Mouse (Mus musculus): ENCODE measurements around the gene Gramd4. TPM values are rescaled to one million over a fixed set of nuclear protein-coding genes. Genes with fewer than 3 reads are reported as not detected.

Gramd4 gene
- polyA plus RNA-seq, 1 experiment from 2014 or later, result 52.9 TPM

- H3K27ac ChIP-seq (replicated peaks), result peak overlapping the region; percentile 73
- peak overlapping the region; percentile 62 for H3K9ac ChIP-seq (replicated peaks)
- peak overlapping the region; percentile 69 for H3K4me3 ChIP-seq
- peak overlapping the region; percentile 91 for H3K4me2 ChIP-seq (replicated peaks)
- peaks cover 15% of the 10 kb centered on the region; the same call in 1 of the 2 replicates for H3K27me3 ChIP-seq
- H3K36me3 ChIP-seq, result peaks cover 13% of the 10 kb centered on the region; the same call in 1 of the 2 replicates
- H3K9me3 ChIP-seq, result no peaks in the 10 kb centered on the region
- WGBS, result under 1% methylated on average over 38 of the region's 38 CpGs
- H3K4me1 ChIP-seq, result peaks cover 56% of the 10 kb centered on the region
- peak; percentile 24 for ATAC-seq (replicated peaks)
Observed at GRCm38 (mm10) chr15:86032811-86033190, 24.7 kb upstream of the Gramd4 start.

GRCm38 (mm10) chr15:86033191-86033841 lies 24.2 kb upstream of the Gramd4 start, which contains the start of gene Celsr1:
Gene Celsr1, minus strand, starts transcription at chr15:86033777.
- H3K9ac ChIP-seq (replicated peaks), result peak within 1 kb of the TSS; percentile 62
- WGBS, result under 1% methylated on average over 71 of the region's 80 CpGs
- H3K27me3 ChIP-seq, result peaks cover 15% of the 10 kb centered on the region; the same call in 1 of the 2 replicates
- peak within 1 kb of the TSS; percentile 91 for H3K4me2 ChIP-seq (replicated peaks)
- peaks cover 51% of the 10 kb centered on the region for H3K4me1 ChIP-seq
- H3K27ac ChIP-seq (replicated peaks), result peak within 1 kb of the TSS; percentile 73
- ATAC-seq (replicated peaks), result peak; percentile 24
- H3K9me3 ChIP-seq, result no peaks in the 10 kb centered on the region
- peak within 1 kb of the TSS; percentile 69 for H3K4me3 ChIP-seq
- H3K36me3 ChIP-seq, result peaks cover 13% of the 10 kb centered on the region; the same call in 1 of the 2 replicates

GRCm38 (mm10) chr15:86034021-86034523 lies 23.4 kb upstream of the Gramd4 start:
- Histone ChIP-seq H3K9me3 (no peaks in the 10 kb centered on the region), H3K36me3 (peaks cover 13% of the 10 kb centered on the region; the same call in 1 of the 2 replicates), H3K27me3 (peaks cover 15% of the 10 kb centered on the region; the same call in 1 of the 2 replicates), H3K9ac (replicated peaks) (peak overlapping the region; percentile 62), H3K4me3 (peak overlapping the region; percentile 69), H3K4me1 (peaks cover 46% of the 10 kb centered on the region), H3K27ac (replicated peaks) (peak overlapping the region; percentile 73), H3K4me2 (replicated peaks) (peak overlapping the region; percentile 91)
- under 1% methylated on average over 41 of the region's 44 CpGs for WGBS
- ATAC-seq (replicated peaks), result peak; percentile 80

- Histone ChIP-seq H3K9ac (replicated peaks) (peak overlapping the region; percentile 62; the same call in 1 of the 2 replicates), H3K36me3 (peaks cover 13% of the 10 kb centered on the region; the same call in 1 of the 2 replicates), H3K27me3 (peaks cover 15% of the 10 kb centered on the region; the same call in 1 of the 2 replicates), H3K9me3 (no peaks in the 10 kb centered on the region), H3K4me3 (peak overlapping the region; percentile 69), H3K4me1 (peaks cover 39% of the 10 kb centered on the region), H3K4me2 (replicated peaks) (peak overlapping the region; percentile 91), H3K27ac (replicated peaks) (peak overlapping the region; percentile 73)
- ATAC-seq (replicated peaks), result no peak
- 7% methylated on average over 12 of the region's 12 CpGs for WGBS
Observed at GRCm38 (mm10) chr15:86034781-86035360, 22.6 kb upstream of the Gramd4 start.

GRCm38 (mm10) chr15:86035913-86036312 lies 21.6 kb upstream of the Gramd4 start:
- Histone ChIP-seq H3K27ac (replicated peaks) (no peak overlapping the region), H3K4me2 (replicated peaks) (no peak overlapping the region), H3K36me3 (peaks cover 5% of the 10 kb centered on the region; the same call in 1 of the 2 replicates), H3K4me1 (peaks cover 35% of the 10 kb centered on the region), H3K9me3 (no peaks in the 10 kb centered on the region), H3K9ac (replicated peaks) (no peak overlapping the region), H3K4me3 (no peak overlapping the region), H3K27me3 (peaks cover 15% of the 10 kb centered on the region; the same call in 1 of the 2 replicates)
- ATAC-seq (replicated peaks), result no peak
- WGBS, result 61% methylated on average over 3 of the region's 3 CpGs

- no peaks in the 10 kb centered on the region for H3K9me3 ChIP-seq
- H3K27ac ChIP-seq (replicated peaks), result no peak overlapping the region
- WGBS, result 0% methylated on average over 2 of the region's 2 CpGs
- no peaks in the 10 kb centered on the region for H3K36me3 ChIP-seq
- peaks cover 14% of the 10 kb centered on the region for H3K4me1 ChIP-seq
- H3K9ac ChIP-seq (replicated peaks), result no peak overlapping the region
- H3K4me2 ChIP-seq (replicated peaks), result no peak overlapping the region
- ATAC-seq (replicated peaks), result peak; percentile 73
- no peak overlapping the region for H3K4me3 ChIP-seq
- H3K27me3 ChIP-seq, result peaks cover 1% of the 10 kb centered on the region; the same call in 1 of the 2 replicates
Observed at GRCm38 (mm10) chr15:86038802-86039201, 18.7 kb upstream of the Gramd4 start.

- H3K4me1 ChIP-seq, result no peaks in the 10 kb centered on the region
- H3K36me3 ChIP-seq, result no peaks in the 10 kb centered on the region
- no peak overlapping the region for H3K27ac ChIP-seq (replicated peaks)
- no peak overlapping the region for H3K4me3 ChIP-seq
- H3K27me3 ChIP-seq, result no peaks in the 10 kb centered on the region
- H3K4me2 ChIP-seq (replicated peaks), result no peak overlapping the region
- no peak for ATAC-seq (replicated peaks)
- H3K9ac ChIP-seq (replicated peaks), result no peak overlapping the region
- 85% methylated on average over 5 of the region's 5 CpGs for WGBS
- H3K9me3 ChIP-seq, result no peaks in the 10 kb centered on the region
Observed at GRCm38 (mm10) chr15:86041421-86041820, 16.1 kb upstream of the Gramd4 start.

- no peak overlapping the region for H3K4me2 ChIP-seq (replicated peaks)
- no peak overlapping the region for H3K4me3 ChIP-seq
- ATAC-seq (replicated peaks), result no peak
- H3K27me3 ChIP-seq, result no peaks in the 10 kb centered on the region
- H3K27ac ChIP-seq (replicated peaks), result no peak overlapping the region
- H3K9me3 ChIP-seq, result no peaks in the 10 kb centered on the region
- 39% methylated on average over 4 of the region's 4 CpGs for WGBS
- no peaks in the 10 kb centered on the region for H3K36me3 ChIP-seq
- no peaks in the 10 kb centered on the region for H3K4me1 ChIP-seq
- H3K9ac ChIP-seq (replicated peaks), result no peak overlapping the region
Observed at GRCm38 (mm10) chr15:86042364-86042763, 15.1 kb upstream of the Gramd4 start.

- Histone ChIP-seq H3K4me3 (no peak overlapping the region), H3K4me2 (replicated peaks) (no peak overlapping the region), H3K27ac (replicated peaks) (no peak overlapping the region), H3K27me3 (no peaks in the 10 kb centered on the region), H3K36me3 (no peaks in the 10 kb centered on the region), H3K9ac (replicated peaks) (no peak overlapping the region), H3K9me3 (no peaks in the 10 kb centered on the region), H3K4me1 (no peaks in the 10 kb centered on the region; the same call in 1 of the 2 replicates)
- WGBS, result 70% methylated on average over 3 of the region's 3 CpGs
- ATAC-seq (replicated peaks), result no peak
Observed at GRCm38 (mm10) chr15:86049510-86049909, 8.0 kb upstream of the Gramd4 start.

- H3K4me3 ChIP-seq, result no peak overlapping the region
- 81% methylated on average over 4 of the region's 4 CpGs for WGBS
- no peak for ATAC-seq (replicated peaks)
Observed at GRCm38 (mm10) chr15:86050170-86050743, 7.2 kb upstream of the Gramd4 start.

GRCm38 (mm10) chr15:86051152-86051551 lies 6.3 kb upstream of the Gramd4 start:
- H3K27me3 ChIP-seq, result no peaks in the 10 kb centered on the region
- no peaks in the 10 kb centered on the region; the same call in 1 of the 2 replicates for H3K4me1 ChIP-seq
- H3K4me3 ChIP-seq, result no peak overlapping the region
- no peak overlapping the region for H3K27ac ChIP-seq (replicated peaks)
- WGBS, result 84% methylated on average over 10 of the region's 10 CpGs
- H3K9ac ChIP-seq (replicated peaks), result no peak overlapping the region
- no peak for ATAC-seq (replicated peaks)
- H3K36me3 ChIP-seq, result no peaks in the 10 kb centered on the region
- no peaks in the 10 kb centered on the region for H3K9me3 ChIP-seq
- H3K4me2 ChIP-seq (replicated peaks), result no peak overlapping the region

More at GRCm38 (mm10) chr15:86050170-86050743, 7.2 kb upstream of the Gramd4 start:
- Histone ChIP-seq H3K27ac (replicated peaks) (no peak overlapping the region), H3K9ac (replicated peaks) (no peak overlapping the region), H3K36me3 (no peaks in the 10 kb centered on the region), H3K27me3 (no peaks in the 10 kb centered on the region), H3K4me1 (no peaks in the 10 kb centered on the region; the same call in 1 of the 2 replicates), H3K4me2 (replicated peaks) (no peak overlapping the region), H3K9me3 (no peaks in the 10 kb centered on the region)
